Mouse (Mus musculus) hindbrain, postnatal 0 days (tissue): ENCODE measurements around the gene Ifi27l2a. TPM values are rescaled to one million over a fixed set of nuclear protein-coding genes. Genes with fewer than 3 reads are reported as not detected.

ENCODE experiments used
- ATAC-seq: fragments of 200-750 bp; cut with Nextera tagmentation; 2 replicates; pipeline ENCODE4 v1.8.0; 2017; ENCODE audit warnings: mild to moderate bottlenecking, moderate TSS enrichment, moderate library complexity
- DNase-seq: peaks from one replicate; pipeline ENCODE4 v3.0.0-alpha.2; 2015; ENCODE audit warnings: low spot score
- H3K27ac ChIP-seq: fragments of 300-500 bp; sonication (generic); 2 replicates; pipeline ENCODE4 v1.5.1; 2014; ENCODE audit warnings: mild to moderate bottlenecking
- H3K27me3 ChIP-seq: fragments of 300-500 bp; sonication (generic); 2 replicates; pipeline ENCODE4 v1.6.1; 2014; ENCODE audit warnings: low read length, mixed read lengths; ENCODE audit not compliant: insufficient read depth
- H3K36me3 ChIP-seq: fragments of 300-500 bp; sonication (generic); 2 replicates; pipeline ENCODE4 v1.6.1; 2014; ENCODE audit warnings: low read length, mixed read lengths; ENCODE audit not compliant: insufficient read depth
- H3K4me1 ChIP-seq: fragments of 300-500 bp; sonication (generic); 2 replicates; pipeline ENCODE4 v1.6.1; 2014; ENCODE audit warnings: antibody characterized with exemption, low read length, mixed read lengths; ENCODE audit not compliant: insufficient read depth
- H3K4me2 ChIP-seq: fragments of 300-500 bp; sonication (generic); 2 replicates; pipeline ENCODE4 v1.6.1; 2014; ENCODE audit warnings: low read depth, mild to moderate bottlenecking, low read length, moderate library complexity, mixed read lengths
- H3K4me3 ChIP-seq: fragments of 300-500 bp; sonication (generic); 2 replicates; pipeline ENCODE4 v1.5.1; 2014; ENCODE audit warnings: low read length
- H3K9ac ChIP-seq: fragments of 300-500 bp; sonication (generic); replicated peaks from 2 replicates; pipeline ENCODE4 v1.6.1; 2014; ENCODE audit warnings: mild to moderate bottlenecking, low read length, moderate library complexity, mixed read lengths
- H3K9me3 ChIP-seq: fragments of 300-500 bp; sonication (generic); 2 replicates; pipeline ENCODE4 v1.6.1; 2016; ENCODE audit warnings: low read length, mixed read lengths
- CTCF ChIP-seq: IDR thresholded peaks from 2 replicates; pipeline ENCODE4 v1.5.1; 2016; ENCODE audit warnings: antibody characterized with exemption, control low read depth, low read depth
- WGBS: fragments of 180-500 bp; shearing (Covaris S2); extraction: QIAGEN DNeasy Blood & Tissue Kit; methylation state at CpG from one replicate; pipeline ENCODE4 v1.1.7; 2014; 5-methylcytosine and 5-hydroxymethylcytosine counted together
- polyA plus RNA-seq: library from polyadenylated mRNA; unstranded; fragments of >200 nt; fragmentation: Nextera tagmentation; extraction: Ambion mirVana; gene quantifications from 2 replicates; pipeline ENCODE4 v1.2.1, GENCODE M21; 2015
- total RNA-seq: library from RNA; depleted of rRNA; stranded (reverse); fragments of >200 nt; gene quantifications from 2 replicates; pipeline ENCODE4 v1.2.3, GENCODE M21; 2014

Gene Ifi27l2a
- total and polyA plus RNA-seq, 2 experiments from 2014 or later = 3.2 to 13.1 TPM

DNA sequence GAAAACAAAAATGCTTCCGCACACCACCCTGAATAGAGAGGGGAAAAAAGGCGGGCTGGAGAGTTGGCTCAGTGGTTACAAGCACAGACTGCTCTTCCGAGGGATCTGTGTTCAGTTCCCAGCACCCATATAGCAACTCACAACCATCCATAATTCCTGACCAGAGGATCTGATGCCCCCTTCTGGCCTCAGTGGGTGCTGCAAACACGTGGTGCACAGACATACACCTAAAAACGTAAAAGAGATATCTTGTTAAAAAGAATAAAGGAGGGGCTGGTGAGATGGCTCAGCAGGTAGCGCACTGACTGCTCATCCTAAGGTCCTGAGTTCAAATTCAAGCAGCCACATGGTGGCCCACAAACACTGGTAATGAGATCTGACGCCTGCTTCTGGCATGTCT is 16.8 kb downstream of the Ifi27l2a start:
- H3K9ac ChIP-seq = no peak overlapping the region
- peaks cover 4% of the 10 kb centered on the region; the same call in 1 of the 2 replicates for H3K36me3 ChIP-seq
- H3K27ac ChIP-seq = no peak overlapping the region
- DNase-seq = no peak
- peak; percentile 30; the same call in 1 of the 2 replicates for TF ChIP-seq CTCF
- H3K4me3 ChIP-seq = no peak overlapping the region
- H3K27me3 ChIP-seq = no peaks in the 10 kb centered on the region
- H3K4me1 ChIP-seq = peaks cover 16% of the 10 kb centered on the region
- H3K9me3 ChIP-seq = no peaks in the 10 kb centered on the region
- H3K4me2 ChIP-seq = no peak overlapping the region
- no peak for ATAC-seq
- 91% methylated on average over 7 of the region's 7 CpGs for WGBS

DNA sequence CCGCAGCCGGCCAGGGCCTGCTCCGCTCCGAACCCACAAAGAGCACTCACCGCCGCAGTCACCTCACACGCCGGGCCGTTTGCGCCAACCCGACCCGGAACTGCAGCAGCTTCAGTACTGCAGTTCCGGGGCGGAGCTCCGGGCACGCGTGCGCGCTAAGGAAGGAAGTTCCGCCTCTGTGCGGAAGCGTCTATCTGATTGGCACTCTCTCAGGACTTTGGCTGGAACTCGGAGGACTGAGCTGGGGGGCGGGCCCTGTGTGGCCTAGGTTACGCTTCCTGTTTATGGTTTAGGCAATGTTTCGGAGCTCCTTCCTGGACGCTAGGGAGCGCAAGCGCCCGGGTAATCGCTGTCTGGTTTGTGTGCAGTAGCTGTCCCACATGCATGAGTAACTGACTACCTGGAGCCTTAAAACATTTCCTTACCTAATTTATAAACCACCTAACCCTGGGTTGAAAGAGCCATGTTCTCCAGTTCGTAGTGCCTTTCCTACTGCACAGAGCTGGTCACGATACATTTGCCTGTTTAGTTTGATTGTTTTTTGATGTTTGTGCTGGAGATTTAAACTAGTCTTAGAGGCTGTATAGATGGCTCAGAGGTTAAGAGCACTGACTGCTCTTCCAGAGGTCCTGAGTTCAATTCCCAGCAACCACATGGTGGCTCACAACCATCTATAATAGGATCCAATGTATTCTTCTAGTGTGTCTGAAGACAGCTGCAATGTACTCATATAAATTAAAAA is 17.6 kb downstream of the Ifi27l2a start, which contains the start of gene Ddx24:
Gene Ddx24, minus strand, starts transcription at position 102 of the 742 bp plus-strand sequence.
- peaks cover 23% of the 10 kb centered on the region for H3K4me1 ChIP-seq
- TF ChIP-seq CTCF = peak; percentile 88
- peak; percentile 99 for DNase-seq
- peak within 1 kb of the TSS; percentile 90 for H3K27ac ChIP-seq
- H3K9ac ChIP-seq = peak within 1 kb of the TSS; percentile 83
- 1% methylated on average over 33 of the region's 33 CpGs for WGBS
- peak within 1 kb of the TSS; percentile 98 for H3K4me3 ChIP-seq
- peaks cover 4% of the 10 kb centered on the region; the same call in 1 of the 2 replicates for H3K36me3 ChIP-seq
- no peaks in the 10 kb centered on the region for H3K9me3 ChIP-seq
- peak; percentile 99 for ATAC-seq
- no peaks in the 10 kb centered on the region for H3K27me3 ChIP-seq
- peak within 1 kb of the TSS; percentile 96 for H3K4me2 ChIP-seq

DNA sequence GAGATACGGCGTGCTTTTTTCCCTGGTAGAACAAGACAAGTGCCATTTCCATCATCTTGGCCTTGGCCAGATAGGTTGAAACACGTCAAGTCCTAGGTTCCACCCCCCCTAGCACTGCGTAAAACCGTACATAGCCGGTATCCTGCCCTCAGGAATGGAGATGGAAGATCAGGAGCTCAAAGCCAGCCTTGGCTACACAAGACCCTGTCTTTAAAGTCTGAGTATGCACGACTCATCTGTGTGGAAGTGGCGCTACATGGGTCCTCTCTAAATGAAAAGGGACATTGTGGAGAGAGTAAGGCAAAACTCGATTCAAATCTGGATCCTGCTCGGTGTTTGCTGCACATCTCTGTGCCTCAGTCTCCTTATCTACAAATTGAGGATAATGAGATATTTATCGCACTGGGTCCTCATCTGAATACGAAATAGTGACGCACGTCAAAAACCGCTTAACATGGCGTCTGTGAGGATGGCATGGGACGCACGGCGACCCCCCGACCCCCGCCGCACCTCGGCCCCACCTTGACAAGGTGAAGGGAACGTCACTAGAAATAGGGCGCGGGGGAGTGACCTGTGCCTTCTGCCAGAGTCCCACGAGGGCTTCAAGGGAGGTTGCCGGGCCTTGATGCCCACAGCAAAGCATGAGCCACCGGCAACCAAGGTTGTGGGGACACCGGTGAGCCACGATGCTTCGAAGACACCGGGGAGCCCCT is 18.3 kb downstream of the Ifi27l2a start:
- Histone ChIP-seq H3K9ac (peak overlapping the region; percentile 83), H3K27me3 (no peaks in the 10 kb centered on the region), H3K4me1 (peaks cover 23% of the 10 kb centered on the region), H3K4me2 (peak overlapping the region; percentile 96), H3K27ac (peak overlapping the region; percentile 90), H3K4me3 (peak overlapping the region; percentile 98), H3K36me3 (peaks cover 4% of the 10 kb centered on the region; the same call in 1 of the 2 replicates), H3K9me3 (no peaks in the 10 kb centered on the region)
- WGBS = 11% methylated on average over 33 of the region's 33 CpGs
- peak; percentile 68 for ATAC-seq
- DNase-seq = peak; percentile 27
- no peak for TF ChIP-seq CTCF

DNA sequence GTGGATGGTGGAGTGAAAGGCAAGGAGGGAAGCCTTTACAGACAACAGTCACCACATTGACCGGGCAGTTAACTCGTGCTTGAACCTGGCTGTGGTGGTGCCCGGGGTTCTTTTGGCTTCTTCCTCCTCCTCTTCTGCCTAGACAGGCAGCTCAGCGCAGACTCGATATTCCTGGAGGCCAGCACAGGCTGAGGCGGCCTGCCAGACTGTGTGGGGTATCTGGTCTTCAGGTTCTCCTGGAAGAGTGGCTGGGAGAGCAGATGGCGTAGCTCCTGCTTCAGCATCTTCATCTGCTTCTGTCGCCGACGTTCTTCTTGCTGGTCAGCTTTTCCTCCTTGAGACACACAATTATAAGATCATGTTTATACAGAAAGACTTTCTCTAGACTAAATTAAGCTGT is 35.3 kb downstream of the Ifi27l2a start:
- H3K9ac ChIP-seq = no peak overlapping the region
- ATAC-seq = no peak
- TF ChIP-seq CTCF = no peak
- peaks cover 80% of the 10 kb centered on the region for H3K36me3 ChIP-seq
- H3K4me2 ChIP-seq = no peak overlapping the region
- WGBS = 95% methylated on average over 10 of the region's 10 CpGs
- no peaks in the 10 kb centered on the region for H3K9me3 ChIP-seq
- H3K4me1 ChIP-seq = no peaks in the 10 kb centered on the region
- no peak overlapping the region for H3K4me3 ChIP-seq
- no peak overlapping the region for H3K27ac ChIP-seq
- no peaks in the 10 kb centered on the region for H3K27me3 ChIP-seq
- no peak for DNase-seq

DNA sequence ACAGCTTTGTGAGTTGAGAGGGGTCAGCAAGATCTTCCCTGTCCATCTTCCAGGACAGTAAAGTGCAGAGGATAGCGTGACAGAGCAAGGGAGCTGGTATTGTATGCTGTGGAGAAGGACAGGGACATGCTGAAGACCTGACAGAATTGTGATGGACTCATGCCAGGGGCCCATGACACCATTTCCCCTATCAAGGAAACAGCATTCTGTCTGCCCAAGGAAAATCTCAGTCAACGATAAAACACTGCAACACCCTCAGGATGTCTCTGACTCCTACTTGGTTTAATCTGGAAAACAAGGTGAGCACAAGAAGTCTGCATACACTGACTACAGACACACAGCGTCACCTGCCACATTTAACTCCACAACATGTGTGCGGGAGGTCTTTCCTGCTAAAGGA is 35.8 kb downstream of the Ifi27l2a start, which contains the start of gene 9330161L09Rik:
Gene 9330161L09Rik, minus strand, starts transcription at position 101 of the 400 bp plus-strand sequence.
- Histone ChIP-seq H3K4me3 (no peak within 1 kb of the TSS), H3K4me1 (no peaks in the 10 kb centered on the region), H3K27me3 (no peaks in the 10 kb centered on the region), H3K9me3 (no peaks in the 10 kb centered on the region), H3K4me2 (no peak within 1 kb of the TSS), H3K9ac (no peak within 1 kb of the TSS), H3K36me3 (peaks cover 80% of the 10 kb centered on the region), H3K27ac (no peak within 1 kb of the TSS)
- TF ChIP-seq CTCF = no peak
- 97% methylated on average over 4 of the region's 4 CpGs for WGBS
- ATAC-seq (no peak), DNase-seq (no peak)

DNA sequence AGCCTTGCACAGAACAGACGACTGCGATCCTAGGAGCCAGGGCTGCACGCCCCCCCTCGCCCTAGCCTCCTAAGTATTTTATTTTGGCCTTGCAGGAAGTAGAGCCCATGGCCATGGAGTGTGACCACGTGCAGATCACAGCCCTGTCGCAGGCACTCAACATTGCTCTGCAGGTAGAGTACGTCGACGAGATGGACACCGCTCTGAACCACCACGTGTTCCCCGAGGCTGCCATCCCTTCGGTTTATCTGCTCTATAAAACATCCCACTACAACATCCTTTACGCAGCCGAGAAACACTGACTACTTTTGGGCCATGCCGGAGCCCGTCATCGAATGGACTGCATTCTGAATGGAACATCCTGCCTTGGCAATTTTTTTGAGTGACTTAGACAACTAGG is 39.3 kb downstream of the Ifi27l2a start:
- Histone ChIP-seq H3K9me3 (no peaks in the 10 kb centered on the region), H3K4me1 (no peaks in the 10 kb centered on the region), H3K36me3 (peaks cover 65% of the 10 kb centered on the region), H3K9ac (no peak overlapping the region), H3K4me2 (no peak overlapping the region), H3K27ac (no peak overlapping the region), H3K27me3 (no peaks in the 10 kb centered on the region), H3K4me3 (no peak overlapping the region)
- WGBS = 90% methylated on average over 18 of the region's 18 CpGs
- ATAC-seq (no peak), DNase-seq (no peak)
- TF ChIP-seq CTCF = no peak
